Mouse (Mus musculus): ENCODE results near the gene Mroh3.

DNA sequence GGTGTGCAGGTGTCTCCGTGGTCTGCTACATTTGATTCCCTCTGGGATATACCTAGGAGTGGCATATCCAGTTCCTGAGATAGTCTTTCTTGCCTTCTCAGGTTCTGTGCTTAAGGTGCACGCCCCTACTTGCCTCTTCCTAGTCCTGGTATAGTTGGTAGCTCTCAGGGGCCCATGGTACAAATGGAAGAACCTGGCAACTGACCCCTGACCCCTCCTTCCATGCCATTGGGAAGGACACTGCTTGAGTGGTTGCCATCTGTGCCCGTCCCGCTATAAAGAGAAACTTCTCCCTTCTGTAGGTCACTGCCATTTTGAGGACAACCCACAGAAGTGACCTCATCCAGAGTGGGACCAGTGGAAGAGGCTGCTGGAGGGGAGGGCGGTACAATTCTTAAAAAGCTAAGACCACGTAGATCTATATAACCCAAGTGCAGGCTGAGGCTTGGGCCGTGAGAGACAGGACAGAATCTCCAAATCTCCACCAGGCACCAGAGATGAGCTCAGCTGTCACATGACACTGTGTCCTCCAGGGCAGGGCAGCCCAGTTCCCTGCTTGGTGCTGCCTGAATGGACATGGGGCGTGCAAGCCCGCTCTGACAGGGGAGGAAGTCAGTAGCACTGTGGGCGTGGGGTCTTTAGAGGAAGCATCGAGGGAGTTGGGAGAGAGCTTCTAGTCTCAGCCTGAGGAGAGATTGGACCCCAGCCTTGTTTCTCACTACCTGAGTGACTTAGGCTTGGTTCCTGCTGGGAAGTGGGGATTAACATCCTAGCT lies 71.3 kb downstream of the Mroh3 start:
- no peak for TF ChIP-seq CTCF (IDR thresholded peaks at IDR 0.05; ENCODE audit: insufficient read depth, low read depth, low read length)
- TF ChIP-seq POLR2A (IDR thresholded peaks at IDR 0.05; ENCODE audit: insufficient read depth, low read depth, low read length): no peak
